Mouse (Mus musculus) embryonic facial prominence, embryonic 11.5 days (tissue): Measurements from ENCODE around the gene Cfap43. TPM values are rescaled to one million over a fixed set of nuclear protein-coding genes. Genes with fewer than 3 reads are reported as not detected.

ENCODE experiments used
- ATAC-seq: fragments of 200-750 bp; cut with Nextera tagmentation; replicated peaks from 2 replicates; pipeline ENCODE4 v1.8.0; 2017; ENCODE audit warnings: low read depth; ENCODE audit not compliant: insufficient number of reproducible peaks, low FRiP score, low TSS enrichment
- DNase-seq: peaks from one replicate; pipeline ENCODE4 v3.0.0-alpha.2; 2015; ENCODE audit warnings: low spot score
- H3K27ac ChIP-seq: fragments of 300-500 bp; sonication (generic); replicated peaks from 2 replicates; pipeline ENCODE4 v1.5.1; 2014; ENCODE audit warnings: mild to moderate bottlenecking, low read depth, low read length, control low read depth
- H3K27me3 ChIP-seq: fragments of 300-500 bp; sonication (generic); 2 replicates; pipeline ENCODE4 v1.6.1; 2014; ENCODE audit warnings: mild to moderate bottlenecking, low read length, moderate library complexity, mixed read lengths; ENCODE audit not compliant: control insufficient read depth, insufficient read depth
- H3K36me3 ChIP-seq: fragments of 300-500 bp; sonication (generic); replicated peaks from 2 replicates; pipeline ENCODE4 v1.6.1; 2014; ENCODE audit warnings: low read depth, mild to moderate bottlenecking, low read length, moderate library complexity, mixed read lengths; ENCODE audit not compliant: control insufficient read depth, insufficient read depth
- H3K4me1 ChIP-seq: fragments of 300-500 bp; sonication (generic); 2 replicates; pipeline ENCODE4 v1.6.1; 2014; ENCODE audit warnings: low read length, mixed read lengths; ENCODE audit not compliant: control insufficient read depth, insufficient read depth
- H3K4me2 ChIP-seq: fragments of 300-500 bp; sonication (generic); 2 replicates; pipeline ENCODE4 v1.6.1; 2014; ENCODE audit warnings: low read depth, mild to moderate bottlenecking, control low read depth, low read length, moderate library complexity
- H3K4me3 ChIP-seq: fragments of 300-500 bp; sonication (generic); 2 replicates; pipeline ENCODE4 v1.5.1; 2014; ENCODE audit warnings: low read depth, low read length, control low read depth
- H3K9ac ChIP-seq: fragments of 300-500 bp; sonication (generic); replicated peaks from 2 replicates; pipeline ENCODE4 v1.6.1; 2014; ENCODE audit warnings: mild to moderate bottlenecking, control low read depth, low read length
- H3K9me3 ChIP-seq: fragments of 300-500 bp; sonication (generic); replicated peaks from 2 replicates; pipeline ENCODE4 v1.6.1; 2016; ENCODE audit warnings: mild to moderate bottlenecking, low read length, inconsistent platforms, mixed read lengths; ENCODE audit not compliant: control insufficient read depth
- WGBS: fragments of 180-500 bp; shearing (Covaris S2); extraction: QIAGEN DNeasy Blood & Tissue Kit; methylation state at CpG from one replicate; pipeline ENCODE4 v1.1.7; 2014; 5-methylcytosine and 5-hydroxymethylcytosine counted together
- polyA plus RNA-seq: library from polyadenylated mRNA; unstranded; fragments of >200 nt; fragmentation: Nextera tagmentation; extraction: Ambion mirVana; gene quantifications from 2 replicates; pipeline ENCODE4 v1.2.1, GENCODE M21; 2014

Gene Cfap43
- polyA plus RNA-seq, 1 experiment from 2014 or later = not detected

DNA sequence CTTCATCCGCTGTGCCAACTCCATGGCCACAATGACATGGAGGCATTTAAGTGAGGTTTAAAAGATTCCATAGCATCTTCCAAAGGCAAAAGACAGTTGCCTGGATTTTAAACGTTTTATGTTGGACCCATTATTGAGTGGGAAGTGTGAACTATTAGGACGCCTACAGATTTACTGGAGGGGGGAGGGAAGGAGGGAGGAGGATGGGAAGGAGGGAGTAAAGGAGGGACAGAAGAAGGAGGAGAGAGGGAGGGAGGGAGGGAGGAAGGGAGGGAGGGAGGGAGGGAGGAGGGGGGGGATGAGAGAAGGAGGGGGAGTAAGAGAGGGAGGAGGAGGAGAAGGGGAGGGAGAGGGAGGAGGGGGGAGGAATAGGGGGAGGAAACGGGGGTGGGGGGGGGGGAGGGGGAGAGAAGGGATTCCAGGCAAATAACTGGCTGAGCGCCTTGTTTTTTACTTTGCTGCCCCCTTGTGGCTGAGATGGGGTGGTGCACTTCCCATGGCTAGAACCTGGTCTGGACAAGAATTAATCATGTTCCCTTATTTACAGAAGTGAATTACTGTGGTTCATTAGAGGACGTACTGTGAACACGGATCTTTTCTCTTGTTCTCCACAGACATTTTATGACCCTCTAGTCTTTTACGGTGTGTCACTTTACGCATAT lies 98.1 kb downstream of the Cfap43 start:
- no peak overlapping the region for H3K27ac ChIP-seq
- no peak overlapping the region for H3K9ac ChIP-seq
- peaks cover 2% of the 10 kb centered on the region; the same call in 1 of the 2 replicates for H3K27me3 ChIP-seq
- ATAC-seq = no peak
- H3K4me3 ChIP-seq = no peak overlapping the region
- H3K4me2 ChIP-seq = no peak overlapping the region
- H3K9me3 ChIP-seq = no peaks in the 10 kb centered on the region
- peak; percentile 82 for DNase-seq
- WGBS = 28% methylated on average over 7 of the region's 9 CpGs
- H3K4me1 ChIP-seq = no peaks in the 10 kb centered on the region
- no peaks in the 10 kb centered on the region for H3K36me3 ChIP-seq

DNA sequence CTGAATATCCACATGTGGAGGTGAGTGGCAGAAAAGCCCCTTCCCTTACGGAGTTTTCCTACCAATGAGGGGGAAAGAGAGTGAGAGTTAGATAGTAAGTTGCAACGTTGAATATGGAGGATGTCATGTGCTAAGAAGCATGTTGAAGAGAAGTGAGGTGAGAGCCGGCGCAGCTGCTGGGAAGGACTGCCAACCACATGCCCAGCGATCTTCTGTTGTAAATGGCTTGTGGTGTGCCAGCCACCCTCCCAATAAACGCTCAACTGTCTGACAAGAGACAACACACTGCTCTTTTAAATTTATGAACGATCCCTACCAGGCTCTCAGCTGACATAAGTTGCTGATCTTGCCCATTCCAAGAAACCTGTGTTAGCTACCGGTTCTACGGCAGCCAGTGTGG lies 101.4 kb downstream of the Cfap43 start:
- ATAC-seq (no peak), DNase-seq (no peak)
- WGBS = 88% methylated on average over 9 of the region's 9 CpGs
- Histone ChIP-seq H3K4me3 (no peak overlapping the region), H3K27me3 (no peaks in the 10 kb centered on the region; the same call in 1 of the 2 replicates), H3K27ac (no peak overlapping the region), H3K4me2 (no peak overlapping the region), H3K4me1 (no peaks in the 10 kb centered on the region), H3K9ac (no peak overlapping the region), H3K9me3 (no peaks in the 10 kb centered on the region), H3K36me3 (no peaks in the 10 kb centered on the region)

DNA sequence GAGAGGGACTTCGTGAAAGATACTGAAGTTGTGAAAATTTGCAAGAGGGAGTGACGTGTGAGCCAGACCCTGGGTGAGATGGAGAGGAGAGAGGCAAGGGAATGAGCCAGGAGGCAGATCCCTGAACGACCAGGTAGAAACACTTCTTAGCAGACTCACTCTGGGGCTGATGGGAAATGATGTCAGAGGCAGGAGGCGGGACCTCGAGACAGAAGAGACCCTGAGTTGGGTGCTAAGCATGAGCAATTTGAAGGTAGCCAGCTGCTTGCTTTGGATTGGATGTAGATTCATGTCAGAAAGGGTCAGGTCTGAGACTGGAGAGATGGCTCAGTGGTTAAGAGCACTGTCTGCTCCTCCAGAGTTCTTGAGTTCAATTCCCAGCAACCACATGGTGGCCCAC lies 104.4 kb downstream of the Cfap43 start:
- Histone ChIP-seq H3K27me3 (no peaks in the 10 kb centered on the region), H3K27ac (no peak overlapping the region), H3K4me1 (no peaks in the 10 kb centered on the region), H3K9ac (no peak overlapping the region), H3K4me3 (no peak overlapping the region), H3K4me2 (no peak overlapping the region), H3K9me3 (no peaks in the 10 kb centered on the region), H3K36me3 (no peaks in the 10 kb centered on the region)
- no peak for ATAC-seq
- DNase-seq = no peak
- 87% methylated on average over 5 of the region's 5 CpGs for WGBS

DNA sequence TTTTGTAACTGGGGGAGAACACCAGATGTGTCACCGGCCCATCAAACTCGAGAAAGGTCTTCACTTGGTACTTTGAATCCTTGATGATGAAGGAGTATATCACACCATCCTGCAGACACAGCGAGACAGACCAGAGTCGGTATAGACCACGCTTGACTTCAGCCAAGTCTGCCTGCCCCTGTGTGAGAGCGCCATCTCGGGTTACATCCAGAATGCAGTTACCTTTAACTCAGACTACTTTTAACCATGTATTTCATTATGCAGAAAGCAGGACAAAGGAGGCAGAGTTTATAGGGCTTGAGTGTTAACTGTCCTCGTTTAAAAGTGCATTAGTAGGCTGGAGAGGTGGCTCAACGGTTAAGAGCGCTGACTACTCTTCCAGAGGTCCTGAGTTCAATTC lies 107.0 kb downstream of the Cfap43 start:
- H3K4me1 ChIP-seq = no peaks in the 10 kb centered on the region
- H3K4me2 ChIP-seq = no peak overlapping the region
- no peaks in the 10 kb centered on the region for H3K27me3 ChIP-seq
- H3K9ac ChIP-seq = no peak overlapping the region
- DNase-seq = no peak
- ATAC-seq = no peak
- H3K36me3 ChIP-seq = no peaks in the 10 kb centered on the region
- H3K9me3 ChIP-seq = no peaks in the 10 kb centered on the region
- H3K4me3 ChIP-seq = no peak overlapping the region
- WGBS = 77% methylated on average over 10 of the region's 10 CpGs
- no peak overlapping the region for H3K27ac ChIP-seq

DNA sequence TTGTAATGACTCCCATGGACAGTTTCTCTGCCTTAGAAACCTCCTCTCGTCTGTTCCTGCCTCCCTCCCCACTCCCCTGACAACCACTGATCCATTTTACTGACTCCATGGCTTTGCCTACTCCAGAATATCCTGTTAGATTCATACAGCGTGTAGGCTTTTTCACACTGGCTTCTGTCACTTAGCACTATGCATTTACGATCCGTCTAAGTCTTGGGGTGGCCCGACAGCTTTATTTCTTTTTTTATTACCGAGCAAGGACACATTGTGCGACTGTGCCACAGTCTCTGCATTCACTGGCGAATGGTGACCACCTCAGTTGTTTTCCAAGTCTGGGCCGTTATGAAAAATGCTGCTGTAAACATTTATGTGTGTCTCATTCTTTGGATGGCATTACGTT lies 120.5 kb downstream of the Cfap43 start:
- H3K27ac ChIP-seq = no peak overlapping the region
- whole genome bisulfite sequencing = 77% methylated on average over 10 of the region's 10 CpGs
- H3K9me3 ChIP-seq = no peaks in the 10 kb centered on the region
- no peak overlapping the region for H3K4me3 ChIP-seq
- ATAC-seq = no peak
- no peaks in the 10 kb centered on the region for H3K36me3 ChIP-seq
- no peak overlapping the region for H3K9ac ChIP-seq
- no peak for DNase-seq
- H3K4me1 ChIP-seq = no peaks in the 10 kb centered on the region
- H3K4me2 ChIP-seq = no peak overlapping the region
- no peaks in the 10 kb centered on the region for H3K27me3 ChIP-seq

DNA sequence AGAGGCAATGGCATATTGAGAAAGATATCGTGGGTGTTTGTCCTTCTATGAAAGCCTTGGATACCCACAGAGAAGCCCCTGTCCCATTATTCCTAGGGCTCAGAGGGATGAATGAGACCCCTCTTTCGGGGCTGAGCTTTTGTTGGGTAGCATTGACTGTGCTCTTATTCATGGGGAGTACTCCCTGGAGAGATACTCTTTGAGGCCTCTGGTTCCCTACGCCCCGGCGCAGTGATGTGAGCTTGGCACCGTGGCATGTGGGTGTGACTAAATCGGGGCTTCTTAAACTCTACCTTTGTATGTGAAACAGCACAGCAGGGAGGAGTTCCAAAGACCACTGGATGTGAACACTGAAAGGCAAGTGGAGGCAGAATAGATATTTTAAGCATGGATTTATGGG lies 122.4 kb downstream of the Cfap43 start:
- Histone ChIP-seq H3K9ac (no peak overlapping the region), H3K9me3 (no peaks in the 10 kb centered on the region), H3K36me3 (no peaks in the 10 kb centered on the region), H3K27ac (no peak overlapping the region), H3K27me3 (no peaks in the 10 kb centered on the region), H3K4me1 (no peaks in the 10 kb centered on the region), H3K4me3 (no peak overlapping the region), H3K4me2 (no peak overlapping the region)
- WGBS = 29% methylated on average over 7 of the region's 7 CpGs
- DNase-seq (no peak), ATAC-seq (no peak)

DNA sequence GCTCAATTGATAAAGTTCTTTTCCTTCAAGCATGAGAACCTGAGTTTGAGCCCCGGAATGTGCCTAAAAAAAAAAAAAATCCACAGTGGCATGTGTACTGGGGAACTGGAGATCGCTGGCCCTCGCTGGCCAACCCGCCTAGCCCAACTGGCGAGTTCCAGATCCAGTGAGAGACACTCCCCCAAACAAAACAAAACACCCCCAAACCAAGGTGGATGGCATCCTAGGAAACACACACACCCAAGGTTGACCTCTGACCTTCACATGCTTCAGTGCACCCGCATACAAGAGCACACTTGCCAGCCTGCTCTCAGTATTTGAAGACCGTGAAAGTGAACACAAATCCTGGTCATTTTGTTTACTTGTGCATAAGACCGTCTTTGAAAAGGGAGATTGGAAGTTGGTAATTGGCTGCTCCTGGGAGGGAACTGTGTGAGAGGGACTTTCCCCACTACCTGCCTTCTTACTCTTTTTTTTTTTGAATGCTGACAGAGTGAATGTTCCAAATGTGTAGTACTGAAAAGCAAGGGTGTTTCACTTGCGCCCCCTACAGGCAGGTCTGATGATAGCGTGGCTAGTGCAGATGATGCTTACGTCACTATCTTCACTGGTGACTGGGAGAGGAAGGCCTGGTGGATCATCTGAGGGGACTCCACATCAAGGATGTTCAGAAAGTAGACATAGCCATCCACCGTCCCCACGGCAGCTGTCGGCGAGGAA lies 123.9 kb downstream of the Cfap43 start:
- ATAC-seq = no peak

DNA sequence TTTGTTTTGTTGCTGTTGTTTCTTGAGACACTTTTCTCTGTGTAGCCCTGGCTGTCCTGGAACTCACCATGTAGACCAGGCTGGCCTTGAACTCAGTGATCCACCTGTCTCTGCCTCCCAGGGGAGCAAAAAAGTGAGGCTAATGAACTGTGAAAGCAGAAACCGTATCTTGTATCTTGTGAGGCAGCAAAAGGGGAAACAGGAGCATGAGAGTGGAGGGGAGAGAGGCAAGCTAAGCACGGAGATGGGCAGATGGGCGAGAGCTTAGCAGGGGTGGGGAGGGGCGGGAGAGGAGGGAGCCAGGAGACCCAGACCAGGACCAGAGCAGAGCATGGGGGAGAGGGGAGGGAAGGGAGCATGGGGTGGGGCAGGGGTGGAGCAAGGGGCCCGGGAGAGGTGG lies 124.8 kb downstream of the Cfap43 start:
- DNase-seq (no peak), ATAC-seq (no peak)
- no peaks in the 10 kb centered on the region for H3K9me3 ChIP-seq
- H3K4me1 ChIP-seq = no peaks in the 10 kb centered on the region
- no peak overlapping the region for H3K4me2 ChIP-seq
- no peak overlapping the region for H3K9ac ChIP-seq
- H3K4me3 ChIP-seq = no peak overlapping the region
- H3K36me3 ChIP-seq = no peaks in the 10 kb centered on the region
- H3K27me3 ChIP-seq = no peaks in the 10 kb centered on the region
- 17% methylated on average over 3 of the region's 5 CpGs for WGBS
- H3K27ac ChIP-seq = no peak overlapping the region

More for the DNA sequence above, 123.9 kb downstream of the Cfap43 start:
- Histone ChIP-seq H3K27ac (no peak overlapping the region), H3K4me2 (no peak overlapping the region), H3K4me3 (no peak overlapping the region), H3K27me3 (no peaks in the 10 kb centered on the region), H3K36me3 (no peaks in the 10 kb centered on the region), H3K4me1 (no peaks in the 10 kb centered on the region), H3K9ac (no peak overlapping the region), H3K9me3 (no peaks in the 10 kb centered on the region)
- 48% methylated on average over 15 of the region's 15 CpGs for WGBS
- DNase-seq = peak; percentile 47
